8 mouse cellular contexts compared by ENCODE assay signal in the genomic region with DNA sequence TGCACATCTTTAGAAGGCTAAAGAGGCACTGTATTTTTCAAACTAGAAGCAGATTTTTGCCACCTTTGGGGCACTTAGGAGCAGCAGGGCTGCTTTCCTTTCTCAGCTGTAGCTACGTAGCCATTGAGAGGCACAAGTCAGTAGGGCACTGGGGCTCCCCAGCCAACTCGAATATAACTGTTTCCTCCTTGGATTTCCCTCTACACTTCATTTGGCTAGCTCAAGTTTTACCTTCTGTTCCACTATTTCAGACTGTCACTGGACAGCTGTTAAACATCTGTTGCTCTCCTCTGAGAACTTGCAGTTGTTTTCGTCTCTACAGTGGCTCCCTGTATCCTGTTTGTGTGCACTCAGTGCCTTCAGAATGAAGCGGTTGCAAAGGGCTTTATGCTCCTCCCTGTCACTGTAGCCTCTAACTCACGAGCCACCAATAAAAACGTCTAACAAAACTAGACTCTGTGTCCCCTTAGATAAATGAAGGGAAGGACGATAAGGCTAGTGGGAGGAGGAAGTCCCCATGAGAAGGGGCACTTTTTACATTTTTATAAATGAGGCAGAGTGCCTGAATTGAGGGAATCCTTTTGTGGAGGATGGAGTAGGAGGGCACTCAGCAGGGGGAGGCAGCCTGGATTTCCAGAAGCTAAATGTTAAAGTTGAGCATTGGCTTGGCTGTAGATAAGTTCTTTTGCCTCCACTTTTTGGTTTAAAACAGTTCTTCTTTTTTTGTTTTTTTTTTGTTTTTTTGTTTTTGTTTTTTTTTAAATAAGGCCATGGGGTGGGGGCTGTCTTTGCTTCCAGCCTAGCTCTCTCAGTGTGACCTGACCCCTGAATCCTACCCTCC. TPM values are rescaled to one million over a fixed set of nuclear protein-coding genes. Genes with fewer than 3 reads are reported as not detected.
DNase-seq lines count a peak whose midpoint lies in the region; ATAC-seq and TF ChIP-seq lines count a peak whose summit lies in the region.

No protein-coding gene starts in this region.

- intact Hi-C loops in left cerebral cortex, adult 2 months (cut with DNase I) = no loop called here

- no peak for TF ChIP-seq POLR2A in embryonic fibroblast, embryonic 13.5 days (IDR thresholded peaks at IDR 0.05; ENCODE audit: low read depth, low read length)

- 15% methylated on average over 7 of the region's 7 CpGs for WGBS in intestine, embryonic 16.5 days

- TF ChIP-seq CTCF in left cerebral cortex, adult 2 months (IDR thresholded peaks at IDR 0.05) = no peak
- TF ChIP-seq CTCF in embryonic fibroblast, embryonic 13.5 days (IDR thresholded peaks at IDR 0.05; ENCODE audit: borderline replicate concordance, insufficient read depth, low read length) = no peak

- H3K9ac ChIP-seq in intestine, embryonic 16.5 days (ENCODE audit: low read depth, low read length) = no peak overlapping the region

- no peak overlapping the region for H3K4me3 ChIP-seq in left cerebral cortex, adult 2 months
- H3K4me3 ChIP-seq in embryonic fibroblast, embryonic 13.5 days (ENCODE audit: insufficient read depth, low read length) = no peak overlapping the region
- no peak overlapping the region for H3K4me3 ChIP-seq in intestine, embryonic 16.5 days (ENCODE audit: low read length)

- H3K4me1 ChIP-seq in embryonic fibroblast, embryonic 13.5 days (ENCODE audit: control insufficient read depth, insufficient read depth, low read length) = peaks cover 47% of the 10 kb centered on the region
- peaks cover 31% of the 10 kb centered on the region for H3K4me1 ChIP-seq in intestine, embryonic 16.5 days (ENCODE audit: control insufficient read depth, insufficient read depth, low read length)

- H3K27ac ChIP-seq in left cerebral cortex, adult 2 months = peak overlapping the region; percentile 38; the same call in 1 of the 2 replicates
- H3K27ac ChIP-seq in embryonic fibroblast, embryonic 13.5 days (ENCODE audit: insufficient read depth, low read length) = peak overlapping the region; percentile 99
- peak overlapping the region; percentile 86 for H3K27ac ChIP-seq in intestine, embryonic 16.5 days (ENCODE audit: low read length)

- H3K9me3 ChIP-seq in intestine, embryonic 16.5 days (ENCODE audit: control insufficient read depth, low read length) = no peaks in the 10 kb centered on the region

- no peak for DNase-seq in left cerebral cortex, adult 2 months (ENCODE audit: extremely low spot score in 1 of 2, low spot score in 2 of 2)
- DNase-seq in left cerebral cortex, adult 8-10 months (ENCODE audit: low spot score in 2 of 2) = no peak
- DNase-seq in ovary, postnatal 36 days (ENCODE audit: low spot score) = no peak
- DNase-seq in retina, postnatal 1 day = no peak
- DNase-seq in right cerebral cortex, postnatal 4 days = no peak

- no peaks in the 10 kb centered on the region for H3K36me3 ChIP-seq in intestine, embryonic 16.5 days (ENCODE audit: control insufficient read depth, insufficient read depth, low read length)

- no peaks in the 10 kb centered on the region for H3K27me3 ChIP-seq in intestine, embryonic 16.5 days (replicated peaks; ENCODE audit: control insufficient read depth, insufficient read depth, low read length)

- H3K4me2 ChIP-seq in intestine, embryonic 16.5 days (ENCODE audit: low read depth, low read length) = no peak overlapping the region

- peak; percentile 83 for ATAC-seq in intestine, embryonic 16.5 days
- peak; percentile 33; the same call in 1 of the 2 replicates for ATAC-seq in megakaryocyte, adult 5-6 weeks (ENCODE audit: poor library complexity, severe bottlenecking)

RNA-seq across cellular contexts. Expression of a gene that starts 32.6 kb away (rescaled TPM):
- 10 to 100 TPM; 36.7 to 36.9 TPM for total RNA-seq in left cerebral cortex, adult 2 months (2021)
- 10 to 100 TPM; 29.9 to 37.5 (median 32.7) TPM for total RNA-seq in left cerebral cortex, adult 8-10 months (2022)
- 130 and 134 TPM in 2 replicates for polyA plus RNA-seq in embryonic fibroblast, embryonic 13.5 days (2011; ENCODE audit: insufficient read length, low read depth, missing spikeins)
- polyA plus RNA-seq in intestine, embryonic 16.5 days (2015; fragmentation: Nextera tagmentation; extraction: Ambion mirVana) = 42.5 and 43.3 TPM in 2 replicates
- 5.4 and 6.5 TPM in 2 replicates for total RNA-seq in megakaryocyte, adult 5-6 weeks (2015)
- 7.5 and 8.9 TPM in 2 replicates for total RNA-seq in megakaryocyte, adult 5-6 weeks (2017)

Comparison
In these comparisons a context has a peak if more than half of its experiments do, and no peak if none do; other contexts are left out.
1. H3K27ac ChIP-seq: peak in every context shown above with its lines; median percentile 99 in embryonic fibroblast, embryonic 13.5 days; 86 in intestine, embryonic 16.5 days; 38 in left cerebral cortex, adult 2 months.